Mouse (Mus musculus) spleen, postnatal 36 days (tissue): Measurements from ENCODE around the gene Olfr178.

ENCODE experiments used
- DNase-seq, 2 experiments: peaks; one replicate each; pipeline ENCODE4 v3.0.0; 2022; ENCODE audit warnings: low spot score in 2 of 2, mixed read lengths in 1 of 2

Gene Olfr178

DNA sequence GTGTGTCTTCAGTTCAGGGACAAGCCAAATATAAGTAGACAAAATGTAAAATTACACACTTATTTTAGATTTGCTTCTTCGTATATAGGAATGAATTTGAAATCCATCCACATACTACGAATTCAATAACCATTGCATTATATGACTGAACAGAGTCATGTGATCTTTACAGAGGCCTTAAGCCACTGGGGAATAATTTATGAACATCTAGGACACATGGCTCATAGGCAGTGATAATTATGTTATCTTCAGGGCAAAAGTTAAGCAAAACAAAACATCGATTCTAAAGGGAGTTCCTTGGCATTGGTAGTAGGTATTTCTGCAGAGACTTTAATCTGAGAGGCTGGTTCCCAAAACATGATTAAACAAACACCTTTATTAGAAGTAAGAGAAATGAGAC is at the start of gene Olfr178:
TSS of gene Olfr178 (minus strand) at position 101 of the 400 bp plus-strand sequence.
- no peak for DNase-seq

DNA sequence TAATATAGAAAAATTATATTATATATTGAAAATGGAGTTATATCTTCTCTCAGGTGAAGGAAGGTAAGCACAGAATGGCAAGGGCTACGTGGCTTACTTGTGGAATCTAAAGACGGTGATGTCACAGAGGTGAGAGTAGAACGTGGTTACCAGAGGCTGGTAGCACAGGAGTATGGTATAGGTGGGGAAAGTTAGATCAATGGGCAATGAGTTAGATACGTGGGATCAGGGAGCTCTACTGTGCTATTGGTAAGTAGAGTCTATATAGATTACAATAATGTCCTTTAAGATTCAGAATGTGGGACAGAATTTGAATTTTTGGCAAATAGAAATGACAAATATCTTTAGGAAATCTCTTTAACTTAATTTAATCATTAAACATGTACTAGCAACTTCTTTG is 37.4 kb upstream of the Olfr178 start, which contains the start of gene Olfr180:
TSS of gene Olfr180 (minus strand) at position 101 of the 400 bp plus-strand sequence.
- no peak for DNase-seq

DNA sequence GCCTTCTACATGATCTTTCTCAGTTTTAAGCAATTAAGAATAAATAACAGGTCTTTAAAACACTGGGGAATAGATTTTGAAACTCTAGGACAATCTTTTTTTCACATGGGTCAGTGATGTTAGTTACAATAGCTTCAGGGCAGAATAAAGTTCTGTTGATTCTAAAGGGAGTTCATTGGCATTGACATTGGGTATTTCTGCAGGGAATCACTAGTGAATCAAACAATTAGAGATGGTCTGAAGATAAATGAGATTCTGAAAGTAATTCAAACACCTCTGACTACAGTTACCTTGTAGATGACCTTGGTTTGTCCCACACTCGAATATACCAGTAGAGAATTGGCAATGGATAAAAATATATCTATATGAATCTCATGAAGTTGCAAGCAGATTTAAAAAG is 36.8 kb upstream of the Olfr178 start, which contains the start of gene Olfr181:
TSS of gene Olfr181 (minus strand) at position 101 of the 400 bp plus-strand sequence.
- no peak for DNase-seq

DNA sequence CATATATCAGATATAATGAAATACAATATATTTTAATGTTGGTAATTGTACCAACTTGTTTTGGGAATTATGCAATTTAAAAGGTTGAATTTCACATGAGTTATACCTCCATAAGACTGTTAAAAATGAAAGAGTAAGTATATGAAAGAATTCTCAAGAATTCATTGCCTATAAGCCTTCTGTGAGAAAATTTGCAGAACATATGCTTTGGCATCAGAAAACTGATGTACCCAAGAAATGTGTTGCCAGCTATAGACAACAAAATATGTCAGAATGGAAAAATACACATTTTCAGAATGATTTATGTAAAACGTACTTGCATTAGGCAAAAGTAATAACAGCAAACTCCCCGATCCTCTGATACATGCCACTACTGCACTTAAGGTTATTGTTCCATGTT is 7.4 kb downstream of the Olfr178 start:
- no peak for DNase-seq

DNA sequence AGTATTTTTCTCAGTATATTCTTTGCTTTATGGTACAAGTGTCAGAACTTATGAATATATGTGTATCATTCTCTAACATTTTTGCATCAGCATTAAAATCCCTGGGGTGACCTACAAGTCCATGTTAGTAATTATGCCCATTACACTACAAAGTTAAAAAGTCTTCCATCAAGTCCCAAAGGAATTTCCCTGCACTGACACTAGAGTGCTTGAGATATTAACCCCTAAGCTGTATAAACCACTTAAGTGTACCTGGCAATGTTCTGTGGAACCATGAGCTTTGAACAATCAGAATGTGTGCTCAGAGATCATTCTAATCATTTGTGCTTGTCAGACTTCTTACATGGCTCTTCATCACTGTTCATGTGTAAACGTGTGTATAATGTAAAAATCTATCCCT is 17.2 kb downstream of the Olfr178 start, which contains the start of gene Olfr177:
TSS of gene Olfr177 (minus strand) at position 101 of the 400 bp plus-strand sequence.
- no peak for DNase-seq

DNA sequence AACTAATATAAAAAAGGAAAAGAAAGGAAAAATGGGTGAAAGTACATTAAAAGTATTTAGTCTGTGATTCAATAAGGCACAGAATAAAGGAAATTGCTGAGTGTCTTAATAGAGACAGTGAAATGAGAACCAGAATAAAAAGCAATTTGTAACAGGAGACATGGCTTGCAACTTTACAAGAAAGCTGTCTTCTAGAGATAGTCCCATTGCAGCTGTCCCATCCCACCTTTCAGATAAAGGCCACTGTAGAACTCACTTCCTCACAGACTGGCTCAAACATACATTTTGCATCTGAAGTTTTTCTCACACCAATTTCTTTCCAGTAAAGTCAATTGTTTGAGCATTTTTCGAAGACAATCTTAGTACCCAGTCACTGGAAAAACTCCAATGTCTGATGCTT is 30.4 kb downstream of the Olfr178 start:
- no peak for DNase-seq

DNA sequence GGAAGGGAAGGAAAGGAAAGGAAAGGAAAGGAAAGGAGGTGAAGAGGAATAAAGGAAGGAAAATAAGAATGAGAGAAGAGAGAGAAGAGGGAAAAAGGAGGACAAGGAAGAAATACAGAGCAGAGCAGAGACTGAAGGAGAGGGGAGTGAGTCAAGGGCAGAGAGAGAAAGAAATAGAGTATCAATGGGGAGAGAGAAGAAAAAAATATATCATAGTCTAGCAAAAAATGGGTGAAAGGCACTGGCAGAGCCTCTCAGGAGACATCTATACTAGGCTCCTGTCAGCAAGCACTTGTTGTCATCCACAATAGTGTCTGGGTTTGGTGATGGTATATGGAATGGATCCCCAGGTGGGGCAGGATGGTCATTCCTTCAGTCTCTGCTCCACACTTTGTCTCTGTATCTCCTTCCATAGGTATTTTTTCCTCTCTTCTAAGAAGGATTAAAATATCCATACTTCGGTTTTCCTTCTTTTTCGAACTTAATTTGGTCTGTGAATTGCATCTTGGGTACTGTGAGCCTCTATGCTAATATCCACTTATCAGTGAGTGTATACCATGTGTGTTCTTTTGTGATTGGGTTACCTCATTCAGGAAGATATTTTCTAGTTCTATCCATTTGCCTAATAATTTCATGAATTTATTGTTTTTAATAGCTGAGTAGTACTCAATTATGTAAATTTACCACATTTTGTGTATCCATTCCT is 31.7 kb downstream of the Olfr178 start:
- DNase-seq, result no peak
